Mouse (Mus musculus) lung, embryonic 14.5 days (tissue): ENCODE measurements around the gene Nectin2. TPM values are rescaled to one million over a fixed set of nuclear protein-coding genes. Genes with fewer than 3 reads are reported as not detected.

Experiments used
- ATAC-seq: fragments of 200-750 bp; cut with Nextera tagmentation; 2 replicates; pipeline ENCODE4 v1.8.0; 2017; ENCODE audit warnings: mild to moderate bottlenecking, moderate TSS enrichment, moderate library complexity; ENCODE audit not compliant: insufficient read depth
- DNase-seq: peaks from one replicate; pipeline ENCODE4 v3.0.0-alpha.2; 2015
- H3K27ac ChIP-seq: fragments of 300-500 bp; sonication (generic); 2 replicates; pipeline ENCODE4 v1.5.1; 2014; ENCODE audit warnings: low read depth, mild to moderate bottlenecking, moderate library complexity
- H3K27me3 ChIP-seq: fragments of 300-500 bp; sonication (generic); 2 replicates; pipeline ENCODE4 v1.6.1; 2014; ENCODE audit warnings: low read length, control low read depth; ENCODE audit not compliant: insufficient read depth
- H3K36me3 ChIP-seq: fragments of 300-500 bp; sonication (generic); 2 replicates; pipeline ENCODE4 v1.6.1; 2014; ENCODE audit warnings: control low read depth; ENCODE audit not compliant: insufficient read depth
- H3K4me1 ChIP-seq: fragments of 300-500 bp; sonication (generic); 2 replicates; pipeline ENCODE4 v1.6.1; 2014; ENCODE audit warnings: antibody characterized with exemption, control low read depth; ENCODE audit not compliant: insufficient read depth
- H3K4me2 ChIP-seq: fragments of 300-500 bp; sonication (generic); 2 replicates; pipeline ENCODE4 v1.6.1; 2014; ENCODE audit warnings: mild to moderate bottlenecking
- H3K4me3 ChIP-seq: fragments of 300-500 bp; sonication (generic); 2 replicates; pipeline ENCODE4 v1.5.1; 2014; ENCODE audit warnings: low read depth, low read length
- H3K9ac ChIP-seq: fragments of 300-500 bp; sonication (generic); 2 replicates; pipeline ENCODE4 v1.6.1; 2014
- H3K9me3 ChIP-seq: fragments of 300-500 bp; sonication (generic); 2 replicates; pipeline ENCODE4 v1.6.1; 2016; ENCODE audit warnings: low read depth, low read length, control low read depth
- CTCF ChIP-seq: IDR thresholded peaks from 2 replicates; pipeline ENCODE4 v1.5.1; 2016; ENCODE audit warnings: antibody characterized with exemption, low read depth
- WGBS: fragments of 180-500 bp; shearing (Covaris S2); extraction: QIAGEN DNeasy Blood & Tissue Kit; methylation state at CpG from one replicate; pipeline ENCODE4 v1.1.7; 2014; 5-methylcytosine and 5-hydroxymethylcytosine counted together
- polyA plus RNA-seq: library from polyadenylated mRNA; unstranded; fragments of >200 nt; fragmentation: Nextera tagmentation; extraction: Ambion mirVana; gene quantifications from 2 replicates; pipeline ENCODE4 v1.2.1, GENCODE M21; 2014

Nectin2 gene
- polyA plus RNA-seq, 1 experiment from 2014 or later, result 125 TPM

GRCm38 (mm10) chr7:19680702-19681101 lies 69.6 kb downstream of the Nectin2 start:
- ATAC-seq, result no peak
- no peak overlapping the region for H3K27ac ChIP-seq
- no peaks in the 10 kb centered on the region for H3K4me1 ChIP-seq
- no peak overlapping the region for H3K4me2 ChIP-seq
- H3K27me3 ChIP-seq, result no peaks in the 10 kb centered on the region
- H3K9me3 ChIP-seq, result no peaks in the 10 kb centered on the region
- DNase-seq, result no peak
- no peak for TF ChIP-seq CTCF
- H3K4me3 ChIP-seq, result no peak overlapping the region
- no peaks in the 10 kb centered on the region for H3K36me3 ChIP-seq
- WGBS, result 86% methylated on average over 2 of the region's 2 CpGs
- H3K9ac ChIP-seq, result no peak overlapping the region

- Histone ChIP-seq H3K4me1 (no peaks in the 10 kb centered on the region), H3K9me3 (no peaks in the 10 kb centered on the region), H3K4me2 (no peak overlapping the region), H3K27me3 (no peaks in the 10 kb centered on the region), H3K36me3 (no peaks in the 10 kb centered on the region), H3K4me3 (no peak overlapping the region), H3K9ac (no peak overlapping the region), H3K27ac (no peak overlapping the region)
- no peak for TF ChIP-seq CTCF
- no peak for ATAC-seq
- DNase-seq, result no peak
- 85% methylated on average over 3 of the region's 3 CpGs for WGBS
These were observed 71.4 kb downstream of the Nectin2 start for GRCm38 (mm10) chr7:19678901-19679300.

- WGBS, result 57% methylated on average over 8 of the region's 8 CpGs
- H3K4me1 ChIP-seq, result no peaks in the 10 kb centered on the region
- no peak within 1 kb of the TSS for H3K27ac ChIP-seq
- ATAC-seq (no peak), DNase-seq (no peak)
- H3K4me2 ChIP-seq, result no peak within 1 kb of the TSS
- no peaks in the 10 kb centered on the region for H3K36me3 ChIP-seq
- H3K9ac ChIP-seq, result no peak within 1 kb of the TSS
- no peak within 1 kb of the TSS for H3K4me3 ChIP-seq
- TF ChIP-seq CTCF, result no peak
- no peaks in the 10 kb centered on the region for H3K27me3 ChIP-seq
- H3K9me3 ChIP-seq, result no peaks in the 10 kb centered on the region
These were observed 72.4 kb downstream of the Nectin2 start, which contains the start of gene Apoc2 for GRCm38 (mm10) chr7:19677872-19678271. Gene Apoc2, minus strand, starts transcription at chr7:19677941.

- H3K9me3 ChIP-seq, result no peaks in the 10 kb centered on the region
- ATAC-seq, result no peak
- no peak overlapping the region for H3K4me3 ChIP-seq
- H3K9ac ChIP-seq, result no peak overlapping the region
- no peaks in the 10 kb centered on the region for H3K4me1 ChIP-seq
- no peaks in the 10 kb centered on the region for H3K27me3 ChIP-seq
- H3K36me3 ChIP-seq, result no peaks in the 10 kb centered on the region
- DNase-seq, result no peak
- no peak overlapping the region for H3K4me2 ChIP-seq
- TF ChIP-seq CTCF, result no peak
- H3K27ac ChIP-seq, result no peak overlapping the region
- 64% methylated on average over 1 of the region's 1 CpGs for WGBS
These were observed 73.6 kb downstream of the Nectin2 start for GRCm38 (mm10) chr7:19676662-19677061.

- ATAC-seq, result no peak
- 83% methylated on average over 10 of the region's 10 CpGs for WGBS
- no peak overlapping the region for H3K9ac ChIP-seq
- H3K4me3 ChIP-seq, result no peak overlapping the region
- H3K4me2 ChIP-seq, result no peak overlapping the region
- no peaks in the 10 kb centered on the region for H3K4me1 ChIP-seq
- no peaks in the 10 kb centered on the region for H3K9me3 ChIP-seq
- no peak overlapping the region for H3K27ac ChIP-seq
- TF ChIP-seq CTCF, result no peak
- DNase-seq, result no peak
- H3K27me3 ChIP-seq, result no peaks in the 10 kb centered on the region
- no peaks in the 10 kb centered on the region for H3K36me3 ChIP-seq
These were observed 74.5 kb downstream of the Nectin2 start for GRCm38 (mm10) chr7:19675824-19676223.

GRCm38 (mm10) chr7:19673083-19673699 lies 77.1 kb downstream of the Nectin2 start:
- TF ChIP-seq CTCF, result no peak
- ATAC-seq, result no peak
- Histone ChIP-seq H3K27ac (no peak overlapping the region), H3K9ac (no peak overlapping the region), H3K36me3 (no peaks in the 10 kb centered on the region), H3K4me2 (no peak overlapping the region), H3K27me3 (no peaks in the 10 kb centered on the region), H3K9me3 (no peaks in the 10 kb centered on the region), H3K4me1 (0 out of 2 replicates have a peak, but pooled peaks cover 3% of the 10 kb centered on the region), H3K4me3 (no peak overlapping the region)
- WGBS, result 54% methylated on average over 14 of the region's 14 CpGs
- DNase-seq, result no peak

- H3K4me2 ChIP-seq, result no peak overlapping the region
- H3K36me3 ChIP-seq, result no peaks in the 10 kb centered on the region
- no peaks in the 10 kb centered on the region for H3K27me3 ChIP-seq
- whole genome bisulfite sequencing, result 70% methylated on average over 10 of the region's 10 CpGs
- no peak for ATAC-seq
- H3K27ac ChIP-seq, result no peak overlapping the region
- H3K4me3 ChIP-seq, result no peak overlapping the region
- TF ChIP-seq CTCF, result no peak
- no peak overlapping the region for H3K9ac ChIP-seq
- H3K9me3 ChIP-seq, result no peaks in the 10 kb centered on the region
- DNase-seq, result no peak
- 0 out of 2 replicates have a peak, but pooled peaks cover 3% of the 10 kb centered on the region for H3K4me1 ChIP-seq
These were observed 78.8 kb downstream of the Nectin2 start for GRCm38 (mm10) chr7:19671511-19671910.
